Mouse (Mus musculus) layer of hippocampus, postnatal 10 days (tissue): Measurements from ENCODE around the gene Tarm1. TPM values are rescaled to one million over a fixed set of nuclear protein-coding genes. Genes with fewer than 3 reads are reported as not detected.

ENCODE experiments used
- DNase-seq, 2 experiments: peaks; one replicate each; pipeline ENCODE4 v3.0.0; 2021; ENCODE audit warnings: low spot score in 2 of 2
- total RNA-seq, 2 experiments: library from RNA; stranded (reverse); gene quantifications; 2 replicates each; pipeline ENCODE4 v1.2.3; 2021

Tarm1 gene
- total RNA-seq, 2 experiments from 2014 or later, result not detected

DNA sequence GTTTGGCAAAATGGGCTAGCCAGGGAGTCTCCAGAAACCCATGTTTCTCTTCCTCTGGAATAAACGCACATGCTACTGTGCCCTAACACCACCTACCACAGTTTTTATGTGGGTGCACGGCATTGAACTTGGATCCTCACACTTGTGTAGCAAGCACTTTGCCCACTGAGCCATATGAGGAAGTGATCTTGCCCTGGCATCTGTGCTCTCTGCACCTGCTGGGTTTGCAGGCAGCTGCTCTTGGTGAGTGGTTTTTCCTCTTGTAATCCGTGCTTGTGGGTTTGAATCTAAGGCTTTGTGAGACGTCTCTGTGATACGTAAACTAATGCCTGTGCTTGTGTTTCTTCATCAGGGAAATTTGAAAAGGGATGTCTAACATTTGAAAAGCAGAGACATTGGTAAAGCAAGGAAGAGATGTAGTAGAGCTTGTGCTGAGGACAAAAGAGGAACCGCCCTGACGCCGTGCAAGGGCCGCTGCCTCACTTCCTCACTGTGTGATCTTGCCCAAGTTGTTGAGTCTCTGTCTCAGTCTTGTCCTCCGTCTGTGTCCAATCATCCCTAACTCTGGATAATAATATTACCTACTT lies 59.9 kb downstream of the Tarm1 start:
- DNase-seq, result no peak

DNA sequence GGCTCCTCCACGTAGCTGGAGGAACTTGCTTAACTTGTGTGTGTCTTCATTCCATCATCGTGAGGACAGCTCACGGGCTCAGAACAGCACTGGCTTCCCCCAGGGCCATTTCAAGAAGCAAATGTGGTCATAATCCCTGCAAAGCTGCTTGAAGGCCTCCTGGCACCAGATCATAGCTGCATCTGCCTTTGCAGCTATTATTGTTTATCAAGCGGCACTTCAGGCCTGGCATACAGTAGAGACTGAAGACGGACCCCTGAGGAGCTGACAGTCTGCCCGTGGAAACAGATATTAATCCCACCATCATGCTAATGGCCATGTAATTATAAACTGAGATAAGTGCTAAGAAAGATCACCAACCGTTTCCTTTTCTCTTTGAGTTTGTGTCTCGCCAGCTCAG lies 61.9 kb downstream of the Tarm1 start:
- no peak for DNase-seq

DNA sequence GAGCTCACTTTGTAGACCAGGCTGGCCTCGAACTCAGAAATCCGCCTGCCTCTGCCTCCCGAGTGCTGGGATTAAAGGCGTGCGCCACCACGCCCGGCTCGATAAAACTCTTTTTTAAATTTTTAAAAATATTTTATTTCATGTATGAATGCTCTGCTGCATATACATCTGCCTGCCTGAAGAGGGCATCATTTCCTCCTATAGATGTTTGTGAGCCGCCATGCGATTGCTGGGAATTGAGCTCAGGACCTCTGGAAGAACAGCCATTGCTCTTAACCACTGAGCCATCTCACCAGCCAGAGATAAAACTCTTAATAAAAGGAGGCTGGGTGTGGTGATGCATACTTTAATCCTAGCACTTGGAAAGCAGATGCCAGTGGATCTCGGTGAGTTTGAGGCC lies 62.4 kb downstream of the Tarm1 start:
- no peak for DNase-seq

DNA sequence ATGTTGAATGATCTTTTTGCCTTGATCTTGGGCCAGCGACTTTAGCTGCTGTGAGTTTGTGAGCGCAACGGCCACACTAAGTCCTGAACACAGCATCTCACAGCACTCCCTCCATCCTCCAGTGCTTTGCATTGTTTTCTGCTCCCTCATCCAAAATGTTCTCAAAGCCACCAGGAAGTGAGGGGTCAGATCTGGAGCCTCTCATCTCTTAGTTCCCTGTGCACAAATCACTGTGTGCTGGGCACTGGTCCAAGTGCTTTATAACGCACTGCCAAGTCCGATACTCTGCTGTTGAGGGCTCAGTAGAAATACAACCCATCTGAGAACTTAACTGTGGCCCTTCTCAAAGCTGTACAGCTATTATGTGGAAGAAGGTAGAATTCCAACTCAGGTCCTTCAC lies 64.5 kb downstream of the Tarm1 start:
- no peak for DNase-seq

Other genes starting within 250 kb of the Tarm1 start
- gene Myadm, start 213.5 kb downstream of the Tarm1 start, total RNA-seq, result 10 to 100 TPM; 89.7 to 91.6 TPM
- 100 to 1,000 TPM; 448 to 472 TPM for gene Prkcg, start 213.4 kb downstream of the Tarm1 start, total RNA-seq
- 100 to 1,000 TPM; 114 to 119 TPM for gene Cacng7, start 169.7 kb downstream of the Tarm1 start, total RNA-seq
- 100 to 1,000 TPM; 294 to 302 TPM for gene Cacng8, start 111.9 kb downstream of the Tarm1 start, total RNA-seq
- 1 to 10 TPM in 1 of 2 experiments, under 1 TPM in 1; 0.56 to 1.2 TPM for gene Cacng6, start 78.4 kb downstream of the Tarm1 start, total RNA-seq
- gene Oscar, start 113.5 kb upstream of the Tarm1 start, total RNA-seq, result 1 to 10 TPM in 1 of 2 experiments, under 1 TPM in 1; 0.74 to 1.2 TPM
- gene Ndufa3, start 114.7 kb upstream of the Tarm1 start, total RNA-seq, result 100 to 1,000 TPM; 531 to 596 TPM
- gene Tfpt, start 127.3 kb upstream of the Tarm1 start, total RNA-seq, result 10 to 100 TPM; 34.4 to 42.6 TPM
- 10 to 100 TPM; 59.7 to 59.9 TPM for gene Prpf31, start 127.4 kb upstream of the Tarm1 start, total RNA-seq
- 10 to 100 TPM; 54.5 to 57.5 TPM for gene Cnot3, start 142.6 kb upstream of the Tarm1 start, total RNA-seq
- gene Leng1, start 163.2 kb upstream of the Tarm1 start, total RNA-seq, result 1 to 10 TPM; 6.1 to 7.3 TPM
- 1 to 10 TPM; 5.0 to 6.0 TPM for gene Tmc4, start 174.9 kb upstream of the Tarm1 start, total RNA-seq
- 10 to 100 TPM; 85.9 to 97.3 TPM for gene Tsen34, start 190.2 kb upstream of the Tarm1 start, total RNA-seq
- gene Mboat7, start 190.9 kb upstream of the Tarm1 start, total RNA-seq, result 100 to 1,000 TPM; 142 to 146 TPM
- gene Rps9, start 201.4 kb upstream of the Tarm1 start, total RNA-seq, result 100 to 1,000 TPM; 554 to 633 TPM
- gene Pirb, start 217.8 kb upstream of the Tarm1 start, total RNA-seq, result under 1 TPM in 1 of 2 experiments, not detected in 1; 0.14 TPM